Mouse (Mus musculus): ENCODE results near the gene Herpud1. TPM values are rescaled to one million over a fixed set of nuclear protein-coding genes. Genes with fewer than 3 reads are reported as not detected.

The Herpud1 gene
- total RNA-seq, 2 experiments from 2014 or later = 54.4 to 57.3 TPM

GRCm38 (mm10) chr8:94429376-94429775 is 43.1 kb downstream of the Herpud1 start:
- no peak for DNase-seq (ENCODE audit: low spot score in 2 of 2)
- H3K4me3 ChIP-seq = no peak overlapping the region
- no peak overlapping the region for H3K27ac ChIP-seq
- no peak for TF ChIP-seq CTCF (conservative IDR thresholded peaks at IDR 0.05)

GRCm38 (mm10) chr8:94432212-94432611 is 46.0 kb downstream of the Herpud1 start:
- no peak overlapping the region for H3K27ac ChIP-seq
- no peak for DNase-seq (ENCODE audit: low spot score in 2 of 2)
- no peak for TF ChIP-seq CTCF (conservative IDR thresholded peaks at IDR 0.05)
- H3K4me3 ChIP-seq = no peak overlapping the region

GRCm38 (mm10) chr8:94433981-94434466 is 47.8 kb downstream of the Herpud1 start, which contains the start of gene Nlrc5:
Nlrc5 (plus strand) TSS chr8:94434356.
- DNase-seq (ENCODE audit: low spot score in 2 of 2) = peak; percentile 34 to 39
- Histone ChIP-seq H3K27ac (no peak within 1 kb of the TSS), H3K4me3 (peak within 1 kb of the TSS; percentile 49)
- TF ChIP-seq CTCF (conservative IDR thresholded peaks at IDR 0.05) = peak; percentile 35; the same call in 1 of the 2 replicates

- TF ChIP-seq CTCF (conservative IDR thresholded peaks at IDR 0.05) = no peak
- no peak for DNase-seq (ENCODE audit: low spot score in 2 of 2)
Observed at GRCm38 (mm10) chr8:94434958-94435357, 48.7 kb downstream of the Herpud1 start.

GRCm38 (mm10) chr8:94435397-94436111 is 49.3 kb downstream of the Herpud1 start:
- Histone ChIP-seq H3K4me3 (no peak overlapping the region), H3K27ac (no peak overlapping the region)
- DNase-seq (ENCODE audit: low spot score in 2 of 2) = no peak
- no peak for TF ChIP-seq CTCF (conservative IDR thresholded peaks at IDR 0.05)

More at GRCm38 (mm10) chr8:94434958-94435357, 48.7 kb downstream of the Herpud1 start:
- H3K4me3 ChIP-seq = no peak overlapping the region
- no peak overlapping the region for H3K27ac ChIP-seq

GRCm38 (mm10) chr8:94436112-94436572 is 49.9 kb downstream of the Herpud1 start:
- Histone ChIP-seq H3K4me3 (no peak overlapping the region), H3K27ac (no peak overlapping the region)
- no peak for DNase-seq (ENCODE audit: low spot score in 2 of 2)

GRCm38 (mm10) chr8:94436900-94437299 is 50.7 kb downstream of the Herpud1 start:
- no peak for TF ChIP-seq CTCF (conservative IDR thresholded peaks at IDR 0.05)
- Histone ChIP-seq H3K4me3 (no peak overlapping the region), H3K27ac (no peak overlapping the region)
- no peak for DNase-seq (ENCODE audit: low spot score in 2 of 2)

More at GRCm38 (mm10) chr8:94436112-94436572, 49.9 kb downstream of the Herpud1 start:
- no peak for TF ChIP-seq CTCF (conservative IDR thresholded peaks at IDR 0.05)

- TF ChIP-seq CTCF (conservative IDR thresholded peaks at IDR 0.05) = no peak
- Histone ChIP-seq H3K4me3 (no peak overlapping the region), H3K27ac (no peak overlapping the region)
- DNase-seq (ENCODE audit: low spot score in 2 of 2) = no peak
Observed at GRCm38 (mm10) chr8:94438659-94439058, 52.4 kb downstream of the Herpud1 start.

GRCm38 (mm10) chr8:94439691-94440090 is 53.5 kb downstream of the Herpud1 start:
- Histone ChIP-seq H3K27ac (no peak overlapping the region), H3K4me3 (no peak overlapping the region)
- no peak for TF ChIP-seq CTCF (conservative IDR thresholded peaks at IDR 0.05)
- no peak for DNase-seq (ENCODE audit: low spot score in 2 of 2)

GRCm38 (mm10) chr8:94440389-94440788 is 54.2 kb downstream of the Herpud1 start:
- no peak for TF ChIP-seq CTCF (conservative IDR thresholded peaks at IDR 0.05)
- no peak for DNase-seq (ENCODE audit: low spot score in 2 of 2)
- no peak overlapping the region for H3K27ac ChIP-seq
- H3K4me3 ChIP-seq = no peak overlapping the region

GRCm38 (mm10) chr8:94441686-94442085 is 55.4 kb downstream of the Herpud1 start:
- TF ChIP-seq CTCF (conservative IDR thresholded peaks at IDR 0.05) = no peak
- DNase-seq (ENCODE audit: low spot score in 2 of 2) = no peak
- no peak overlapping the region for H3K27ac ChIP-seq
- no peak overlapping the region for H3K4me3 ChIP-seq

GRCm38 (mm10) chr8:94443153-94443552 is 56.9 kb downstream of the Herpud1 start:
- no peak overlapping the region for H3K27ac ChIP-seq
- DNase-seq (ENCODE audit: low spot score in 2 of 2) = no peak

GRCm38 (mm10) chr8:94444480-94444879 is 58.2 kb downstream of the Herpud1 start:
- no peak overlapping the region for H3K27ac ChIP-seq
- DNase-seq (ENCODE audit: low spot score in 2 of 2) = peak in 1 of 2 experiments; percentile 7
- no peak overlapping the region for H3K4me3 ChIP-seq
- no peak for TF ChIP-seq CTCF (conservative IDR thresholded peaks at IDR 0.05)

More at GRCm38 (mm10) chr8:94443153-94443552, 56.9 kb downstream of the Herpud1 start:
- TF ChIP-seq CTCF (conservative IDR thresholded peaks at IDR 0.05) = no peak
- H3K4me3 ChIP-seq = no peak overlapping the region

Other genes starting within 250 kb of the Herpud1 start
- gene Mt4, start 249.2 kb upstream of the Herpud1 start, total RNA-seq (2021) = not detected
- 1,000 to 10,000 TPM; 1,175 to 1,192 TPM for gene Mt3, start 233.8 kb upstream of the Herpud1 start, total RNA-seq (2021)
- gene Mt2, start 213.8 kb upstream of the Herpud1 start, total RNA-seq (2021) = 100 to 1,000 TPM; 545 to 546 TPM
- 100 to 1,000 TPM; 636 to 650 TPM for gene Mt1, start 207.4 kb upstream of the Herpud1 start, total RNA-seq (2021)
- gene Nup93, start 171.9 kb upstream of the Herpud1 start, total RNA-seq (2021) = 10 to 100 TPM; 62.9 to 66.3 TPM
- 1 to 10 TPM in 1 of 2 experiments, under 1 TPM in 1; 0.54 to 1.0 TPM for gene Slc12a3, start 57.2 kb upstream of the Herpud1 start, total RNA-seq (2021)
- 1 to 10 TPM in 1 of 2 experiments, under 1 TPM in 1; 0.54 to 1.4 TPM for gene Nlrc5, start 47.9 kb downstream of the Herpud1 start, total RNA-seq (2021)
- 10 to 100 TPM; 29.3 to 35.0 TPM for gene Cpne2, start 146.6 kb downstream of the Herpud1 start, total RNA-seq (2021)
- 10 to 100 TPM; 25.8 to 26.1 TPM for gene Rspry1, start 215.5 kb downstream of the Herpud1 start, total RNA-seq (2021)
- 10 to 100 TPM; 38.6 to 45.6 TPM for gene Fam192a, start 215.6 kb downstream of the Herpud1 start, total RNA-seq (2021)

All from layer of hippocampus, adult 2 months (tissue).